In genomic region chr4:109432668-109433375, GRCm38 (mm10) we compare ENCODE assay signal across 9 mouse cellular contexts. TPM values are rescaled to one million over a fixed set of nuclear protein-coding genes. Genes with fewer than 3 reads are reported as not detected.
DNase-seq lines count a peak whose midpoint lies in the region; ATAC-seq and TF ChIP-seq lines count a peak whose summit lies in the region.
"Had no signal": no experiment of that assay in that cellular context is flagged by ENCODE, and none has a peak within 500 bp of the region (broad histone marks: within the 10 kb centered on the region; RNA-seq: fewer than 3 reads in every experiment).

No protein-coding gene starts in this region.

- 65% methylated on average over 16 of the region's 16 CpGs for WGBS in heart, embryonic 13.5 days
- WGBS in liver, embryonic 13.5 days (ENCODE audit: insufficient replicate concordance) = 78% methylated on average over 16 of the region's 16 CpGs
- 84% methylated on average over 16 of the region's 16 CpGs for WGBS in cerebellum, adult 2 months

- no peak for TF ChIP-seq POLR2A in cerebellum, adult 2 months (IDR thresholded peaks at IDR 0.05; ENCODE audit: borderline replicate concordance, insufficient read depth, low read length)

- H3K27me3 ChIP-seq in heart, embryonic 13.5 days (replicated peaks) = no peaks in the 10 kb centered on the region
- no peaks in the 10 kb centered on the region for H3K27me3 ChIP-seq in Patski
- 0 out of 2 replicates have a peak, but pooled peaks cover 3% of the 10 kb centered on the region for H3K27me3 ChIP-seq in liver, embryonic 13.5 days
- no peaks in the 10 kb centered on the region for H3K27me3 ChIP-seq in cerebellum, adult 2 months (ENCODE audit: control insufficient read depth, insufficient read depth, low read length)

- H3K4me1 ChIP-seq in heart, embryonic 13.5 days = peaks cover 37% of the 10 kb centered on the region
- peaks cover 41% of the 10 kb centered on the region for H3K4me1 ChIP-seq in liver, embryonic 13.5 days (replicated peaks)
- peaks cover 7% of the 10 kb centered on the region; the same call in 1 of the 2 replicates for H3K4me1 ChIP-seq in cerebellum, adult 2 months (ENCODE audit: control insufficient read depth, insufficient read depth, low read length)

- H3K36me3 ChIP-seq in heart, embryonic 13.5 days = peaks cover 3% of the 10 kb centered on the region; the same call in 1 of the 2 replicates
- no peaks in the 10 kb centered on the region for H3K36me3 ChIP-seq in liver, embryonic 13.5 days

- no peak overlapping the region for H3K9ac ChIP-seq in heart, embryonic 13.5 days
- no peak overlapping the region for H3K9ac ChIP-seq in liver, embryonic 13.5 days

- in situ Hi-C loops in Patski (cut with MboI; ENCODE audit: low pct_unique_long_range_greater_than_20kb) = loop anchor here (5.0 kb wide), 1 partner anchor 39 kb away; no protein-coding TSS in a partner anchor

- H3K9me3 ChIP-seq in heart, embryonic 13.5 days = no peaks in the 10 kb centered on the region
- H3K9me3 ChIP-seq in liver, embryonic 13.5 days (replicated peaks) = no peaks in the 10 kb centered on the region

- no peak for DNase-seq in heart, postnatal 14 days
- DNase-seq in Patski (ENCODE audit: low read depth, low spot score) = no peak
- DNase-seq in liver, embryonic 13.5 days = no peak
- DNase-seq in Muller cell, postnatal 12 days (ENCODE audit: inconsistent ontology term) = no peak
- DNase-seq in cerebellum, adult 2 months = no peak
- no peak for DNase-seq in spleen, postnatal 10 days (ENCODE audit: low spot score in 2 of 2)

- peak overlapping the region; percentile 29 for H3K27ac ChIP-seq in heart, embryonic 13.5 days (replicated peaks)
- H3K27ac ChIP-seq in liver, embryonic 13.5 days = peak overlapping the region; percentile 44
- no peak overlapping the region for H3K27ac ChIP-seq in cerebellum, adult 2 months (ENCODE audit: insufficient read depth, low read length)

- H3K4me2 ChIP-seq in heart, embryonic 13.5 days = no peak overlapping the region
- no peak overlapping the region for H3K4me2 ChIP-seq in liver, embryonic 13.5 days

- no peak for TF ChIP-seq CTCF in Patski (IDR thresholded peaks at IDR 0.05)
- TF ChIP-seq CTCF in cerebellum, adult 2 months (IDR thresholded peaks at IDR 0.05; ENCODE audit: borderline replicate concordance, insufficient read depth, low read depth, low read length) = no peak

- intact Hi-C loops in heart, postnatal 14 days (cut with DNase I) = loop anchor here (10.0 kb wide), 1 partner anchor 272 kb away; no protein-coding TSS in a partner anchor

- ATAC-seq in heart, embryonic 13.5 days (ENCODE audit: extremely low read depth, insufficient number of reproducible peaks, low FRiP score, low TSS enrichment) = no peak
- peak; percentile 1 for ATAC-seq in Patski
- ATAC-seq in erythroid progenitor cell, adult 5-6 weeks (replicated peaks; ENCODE audit: low FRiP score, poor library complexity, severe bottlenecking) = 0 out of 2 replicates have a peak, but pooled peaks have one; percentile 5
- ATAC-seq in liver, embryonic 13.5 days (ENCODE audit: low read depth) = peak; percentile 21; the same call in 1 of the 2 replicates
- ATAC-seq: CD4-positive, CD25-positive, alpha-beta regulatory T cell, adult 4 months had no signal

- CTCF ChIA-PET in Patski (lab: Charles Lee) = interaction anchor here (0.9 kb wide), 1 partner anchor 34 kb away, joined by 3 read pairs; no protein-coding TSS in a partner anchor

- POLR2A ChIA-PET in Patski (lab: Charles Lee) = interaction anchor here (0.7 to 1.7 kb wide), 2 partner anchors 15 to 26 kb away, joined by 8 to 9 read pairs; partner anchors contain the start of gene Ttc39a

- no peak overlapping the region for H3K4me3 ChIP-seq in heart, embryonic 13.5 days
- no peak overlapping the region for H3K4me3 ChIP-seq in liver, embryonic 13.5 days (replicated peaks)
- no peak overlapping the region for H3K4me3 ChIP-seq in cerebellum, adult 2 months (replicated peaks; ENCODE audit: insufficient read depth, low read depth, low read length)

RNA-seq across cellular contexts. Expression of gene Ttc39a, which starts 26.4 kb away (rescaled TPM):
- polyA plus RNA-seq in heart, embryonic 13.5 days (2015; fragmentation: Nextera tagmentation; extraction: Ambion mirVana) = 8.8 and 9.7 TPM in 2 replicates
- total RNA-seq in heart, postnatal 14 days (2021) = 1 to 10 TPM; 1.2 to 1.6 TPM
- polyA plus RNA-seq in Patski (2021) = 7.2 TPM
- total RNA-seq in erythroid progenitor cell, adult 5-6 weeks (2015; ENCODE audit: low replicate concordance) = 5.0 and 14.4 TPM in 2 replicates
- total RNA-seq in erythroid progenitor cell, adult 5-6 weeks (2017; ENCODE audit: low replicate concordance) = 3.9 and 29.2 TPM in 2 replicates
- polyA plus RNA-seq in liver, embryonic 13.5 days (2015; fragmentation: Nextera tagmentation; extraction: Ambion mirVana) = 14.2 and 14.7 TPM in 2 replicates
- polyA plus RNA-seq in cerebellum, adult 2 months (2012; rRNA removed) = 15.9 and 16.3 TPM in 2 replicates
- polyA plus RNA-seq: CD4-positive, CD25-positive, alpha-beta regulatory T cell, adult 4 months had no signal

RNA-seq across cellular contexts. Expression of gene Rnf11, which starts 51.7 kb away (rescaled TPM):
- polyA plus RNA-seq in heart, embryonic 13.5 days (2015; fragmentation: Nextera tagmentation; extraction: Ambion mirVana) = 42.6 and 45.0 TPM in 2 replicates
- total RNA-seq in heart, postnatal 14 days (2021) = 100 to 1,000 TPM; 102 to 106 TPM
- polyA plus RNA-seq in Patski (2021) = 95.6 TPM
- total RNA-seq in erythroid progenitor cell, adult 5-6 weeks (2015; ENCODE audit: low replicate concordance) = 74.2 and 78.9 TPM in 2 replicates
- total RNA-seq in erythroid progenitor cell, adult 5-6 weeks (2017; ENCODE audit: low replicate concordance) = 87.3 and 96.1 TPM in 2 replicates
- 30.5 and 31.1 TPM in 2 replicates for polyA plus RNA-seq in liver, embryonic 13.5 days (2015; fragmentation: Nextera tagmentation; extraction: Ambion mirVana)
- 145 and 161 TPM in 2 replicates for polyA plus RNA-seq in cerebellum, adult 2 months (2012; rRNA removed)
